Mouse (Mus musculus) intestine, embryonic 16.5 days (tissue): ENCODE measurements around the gene 2010111I01Rik. TPM values are rescaled to one million over a fixed set of nuclear protein-coding genes. Genes with fewer than 3 reads are reported as not detected.

ENCODE experiments used
- ATAC-seq: fragments of 200-750 bp; cut with Nextera tagmentation; 2 replicates; pipeline ENCODE4 v1.8.0; 2017; ENCODE audit warnings: moderate TSS enrichment, moderate library complexity
- H3K27ac ChIP-seq: fragments of 300-500 bp; sonication (generic); 2 replicates; pipeline ENCODE4 v1.5.1; 2014; ENCODE audit warnings: mild to moderate bottlenecking, low read length
- H3K27me3 ChIP-seq: fragments of 300-500 bp; sonication (generic); replicated peaks from 2 replicates; pipeline ENCODE4 v1.6.1; 2014; ENCODE audit warnings: low read length, control low read depth, mixed read lengths; ENCODE audit not compliant: control insufficient read depth, insufficient read depth
- H3K36me3 ChIP-seq: fragments of 300-500 bp; sonication (generic); 2 replicates; pipeline ENCODE4 v1.6.1; 2014; ENCODE audit warnings: low read length, control low read depth; ENCODE audit not compliant: control insufficient read depth, insufficient read depth
- H3K4me1 ChIP-seq: fragments of 300-500 bp; sonication (generic); 2 replicates; pipeline ENCODE4 v1.6.1; 2014; ENCODE audit warnings: low read length, control low read depth, mixed read lengths; ENCODE audit not compliant: control insufficient read depth, insufficient read depth
- H3K4me2 ChIP-seq: fragments of 300-500 bp; sonication (generic); 2 replicates; pipeline ENCODE4 v1.6.1; 2014; ENCODE audit warnings: low read depth, low read length, control low read depth
- H3K4me3 ChIP-seq: fragments of 300-500 bp; sonication (generic); 2 replicates; pipeline ENCODE4 v1.5.1; 2014; ENCODE audit warnings: mild to moderate bottlenecking, low read length
- H3K9ac ChIP-seq: fragments of 300-500 bp; sonication (generic); 2 replicates; pipeline ENCODE4 v1.6.1; 2014; ENCODE audit warnings: low read depth, low read length
- H3K9me3 ChIP-seq: fragments of 300-500 bp; sonication (generic); 2 replicates; pipeline ENCODE4 v1.6.1; 2016; ENCODE audit warnings: low read length, control low read depth; ENCODE audit not compliant: control insufficient read depth
- WGBS: fragments of 180-500 bp; shearing (Covaris S2); extraction: QIAGEN DNeasy Blood & Tissue Kit; methylation state at CpG from one replicate; pipeline ENCODE4 v1.1.7; 2014; 5-methylcytosine and 5-hydroxymethylcytosine counted together
- polyA plus RNA-seq: library from polyadenylated mRNA; unstranded; fragments of >200 nt; fragmentation: Nextera tagmentation; extraction: Ambion mirVana; gene quantifications from 2 replicates; pipeline ENCODE4 v1.2.1, GENCODE M21; 2015

Gene 2010111I01Rik
- polyA plus RNA-seq, 1 experiment from 2014 or later = 98.7 TPM

DNA sequence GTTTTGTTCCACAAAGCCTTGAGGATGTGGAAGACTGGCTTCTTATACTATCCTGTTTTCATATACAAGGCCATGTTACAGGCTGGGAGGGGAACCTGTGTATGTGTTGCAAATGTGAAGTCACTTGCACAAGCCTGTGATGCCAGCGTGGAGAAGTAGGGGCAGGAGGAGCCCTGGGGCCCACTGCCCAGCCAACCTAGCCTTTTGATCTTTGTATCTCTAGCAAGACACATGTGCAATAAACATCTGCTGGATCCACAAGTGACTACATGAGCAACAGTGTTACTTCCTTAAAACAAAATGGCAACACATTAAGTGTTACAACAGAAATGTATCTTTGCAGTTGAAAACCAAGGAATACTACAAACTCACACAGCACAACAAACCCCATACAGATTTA, 13.1 kb upstream of the 2010111I01Rik start:
- no peak for ATAC-seq
- H3K27me3 ChIP-seq = no peaks in the 10 kb centered on the region
- 75% methylated on average over 1 of the region's 1 CpGs for WGBS
- H3K4me1 ChIP-seq = 0 out of 2 replicates have a peak, but pooled peaks cover 2% of the 10 kb centered on the region
- H3K4me3 ChIP-seq = no peak overlapping the region
- H3K27ac ChIP-seq = no peak overlapping the region
- H3K9me3 ChIP-seq = no peaks in the 10 kb centered on the region
- H3K4me2 ChIP-seq = no peak overlapping the region
- H3K36me3 ChIP-seq = no peaks in the 10 kb centered on the region
- H3K9ac ChIP-seq = no peak overlapping the region

DNA sequence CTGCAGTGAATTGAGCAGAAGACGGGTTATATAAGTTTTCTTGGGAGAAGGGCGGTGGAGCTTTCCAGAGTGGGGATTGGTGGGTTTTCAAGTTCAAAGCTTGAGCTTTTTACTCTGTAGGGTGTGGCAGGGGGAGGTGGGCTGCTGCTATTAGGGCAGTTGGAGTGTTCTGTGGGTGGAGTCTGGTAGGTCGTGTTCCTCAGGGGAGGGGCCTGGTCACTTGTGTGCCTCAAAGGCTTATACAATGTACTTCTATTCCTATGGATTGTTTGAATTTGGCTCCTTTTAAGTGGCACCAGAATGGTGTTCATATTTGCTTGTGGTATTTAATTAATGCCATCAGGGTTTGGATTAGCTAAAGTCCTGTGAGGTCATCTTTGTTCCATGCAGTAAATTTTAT, 12.6 kb upstream of the 2010111I01Rik start:
- Histone ChIP-seq H3K4me3 (no peak overlapping the region), H3K4me2 (no peak overlapping the region), H3K27ac (no peak overlapping the region), H3K36me3 (no peaks in the 10 kb centered on the region), H3K9ac (no peak overlapping the region), H3K9me3 (no peaks in the 10 kb centered on the region), H3K4me1 (0 out of 2 replicates have a peak, but pooled peaks cover 2% of the 10 kb centered on the region), H3K27me3 (no peaks in the 10 kb centered on the region)
- 78% methylated on average over 3 of the region's 3 CpGs for WGBS
- no peak for ATAC-seq

DNA sequence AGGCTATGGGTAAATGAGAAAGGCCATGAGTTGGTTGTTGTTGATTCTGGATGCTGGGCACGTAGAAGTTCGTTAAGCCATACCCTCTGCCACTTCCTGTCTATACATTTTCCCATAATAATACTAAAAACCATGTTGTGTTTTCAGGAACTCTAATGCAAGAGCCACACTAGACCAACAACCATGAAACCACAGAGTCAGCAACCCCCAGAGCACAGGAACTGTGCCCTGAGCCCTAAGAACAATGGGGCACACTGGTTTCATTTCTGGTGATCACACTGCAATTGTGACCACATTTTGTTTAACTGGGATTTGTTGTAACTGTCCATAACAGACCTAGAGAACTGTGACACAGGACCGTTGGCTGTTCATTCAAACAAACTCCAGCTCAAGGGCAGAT, 12.1 kb upstream of the 2010111I01Rik start:
- no peak overlapping the region for H3K4me2 ChIP-seq
- 65% methylated on average over 3 of the region's 3 CpGs for WGBS
- H3K27ac ChIP-seq = no peak overlapping the region
- no peak for ATAC-seq
- no peaks in the 10 kb centered on the region for H3K27me3 ChIP-seq
- H3K36me3 ChIP-seq = no peaks in the 10 kb centered on the region
- H3K9ac ChIP-seq = no peak overlapping the region
- no peaks in the 10 kb centered on the region for H3K9me3 ChIP-seq
- H3K4me1 ChIP-seq = 0 out of 2 replicates have a peak, but pooled peaks cover 2% of the 10 kb centered on the region
- H3K4me3 ChIP-seq = no peak overlapping the region

DNA sequence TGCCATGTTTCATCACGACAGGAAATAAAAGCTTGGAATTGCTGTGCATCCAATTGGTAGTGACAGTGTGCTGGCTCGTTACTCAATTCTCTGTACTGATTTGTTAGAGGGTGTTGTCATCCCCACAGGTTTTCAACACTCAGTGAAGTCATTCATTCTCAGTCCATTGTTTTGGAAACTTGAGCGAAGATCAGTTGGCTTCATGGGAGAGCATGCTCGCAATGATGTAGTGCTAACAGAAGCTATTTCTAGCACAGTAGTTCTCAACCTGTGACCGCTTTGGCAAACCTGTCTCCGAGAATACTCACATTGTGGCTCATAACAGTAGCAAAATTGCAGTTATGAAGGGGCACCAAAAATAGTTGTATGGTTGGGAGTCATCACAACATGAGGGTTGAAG, 8.7 kb upstream of the 2010111I01Rik start:
- Histone ChIP-seq H3K9ac (no peak overlapping the region), H3K9me3 (no peaks in the 10 kb centered on the region), H3K4me3 (no peak overlapping the region), H3K36me3 (no peaks in the 10 kb centered on the region), H3K27ac (no peak overlapping the region), H3K27me3 (no peaks in the 10 kb centered on the region), H3K4me1 (0 out of 2 replicates have a peak, but pooled peaks cover 2% of the 10 kb centered on the region), H3K4me2 (no peak overlapping the region)
- ATAC-seq = no peak
- WGBS = 89% methylated on average over 6 of the region's 6 CpGs

DNA sequence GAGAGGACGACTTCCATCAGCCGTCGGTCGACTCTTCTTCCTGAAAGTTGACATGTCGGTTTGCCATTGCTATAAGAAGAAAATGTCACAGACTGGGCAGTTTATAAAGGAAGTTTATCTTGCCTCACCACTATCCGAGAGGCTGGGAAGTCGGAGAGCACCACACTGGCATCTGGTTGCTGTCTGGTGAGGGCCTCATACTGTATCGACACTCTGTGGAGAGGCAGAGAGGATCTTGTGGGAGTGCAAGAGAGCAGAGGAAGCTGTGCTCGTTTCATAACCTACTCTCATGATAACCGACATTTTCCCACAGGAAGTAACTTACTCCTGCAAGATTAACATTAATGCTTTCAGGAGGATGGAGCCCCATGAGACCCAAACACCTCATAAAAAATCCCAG, 7.9 kb upstream of the 2010111I01Rik start:
- H3K4me3 ChIP-seq = no peak overlapping the region
- H3K27ac ChIP-seq = no peak overlapping the region
- 67% methylated on average over 10 of the region's 10 CpGs for WGBS
- no peak for ATAC-seq
- H3K27me3 ChIP-seq = no peaks in the 10 kb centered on the region
- no peak overlapping the region for H3K9ac ChIP-seq
- H3K9me3 ChIP-seq = no peaks in the 10 kb centered on the region
- 0 out of 2 replicates have a peak, but pooled peaks cover 2% of the 10 kb centered on the region for H3K4me1 ChIP-seq
- no peak overlapping the region for H3K4me2 ChIP-seq
- no peaks in the 10 kb centered on the region for H3K36me3 ChIP-seq

DNA sequence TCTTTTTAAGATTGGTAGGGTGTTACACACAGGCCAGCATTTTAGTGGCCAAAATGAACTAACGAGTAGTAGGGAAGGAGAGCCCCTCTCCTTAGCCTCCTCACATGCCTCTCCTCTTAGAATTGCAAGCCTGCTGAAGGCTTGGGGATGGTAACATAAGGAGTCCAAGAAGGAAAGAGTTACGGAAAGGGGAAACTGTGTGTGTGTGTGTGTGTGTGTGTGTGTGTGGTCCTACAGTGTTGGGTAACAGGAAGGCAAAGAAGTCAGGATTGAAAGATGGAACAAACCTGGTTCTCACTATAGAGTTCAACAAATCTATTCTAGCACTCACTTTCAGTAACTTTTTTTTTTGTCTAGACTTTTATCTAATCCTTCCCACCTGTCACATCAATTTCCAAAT, 1.3 kb upstream of the 2010111I01Rik start:
- ATAC-seq = no peak
- H3K9me3 ChIP-seq = no peaks in the 10 kb centered on the region
- H3K4me1 ChIP-seq = no peaks in the 10 kb centered on the region
- no peaks in the 10 kb centered on the region for H3K27me3 ChIP-seq
- no peak overlapping the region for H3K9ac ChIP-seq
- H3K4me2 ChIP-seq = no peak overlapping the region
- no peaks in the 10 kb centered on the region for H3K36me3 ChIP-seq
- H3K27ac ChIP-seq = no peak overlapping the region
- 90% methylated on average over 2 of the region's 2 CpGs for WGBS
- H3K4me3 ChIP-seq = no peak overlapping the region

DNA sequence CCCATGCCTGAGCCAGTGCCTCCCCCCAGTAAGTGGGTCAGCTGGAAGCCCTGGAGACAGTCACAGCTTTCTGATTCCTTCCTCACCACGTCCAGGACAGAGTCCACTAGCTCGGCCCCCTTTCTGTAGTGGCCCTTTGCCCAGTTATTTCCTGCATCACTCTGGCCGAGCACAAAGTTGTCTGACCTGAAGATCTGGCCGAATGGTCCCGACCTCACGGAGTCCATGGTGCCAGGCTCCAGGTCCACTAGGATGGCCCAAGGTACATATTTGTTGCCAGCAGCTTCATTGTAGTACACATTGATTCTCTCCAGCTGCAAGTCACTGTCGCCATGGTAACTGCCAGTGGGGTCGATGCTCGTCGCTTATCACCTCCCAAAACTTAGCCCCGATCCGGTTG, 3.5 kb downstream of the 2010111I01Rik start:
- no peak overlapping the region for H3K4me3 ChIP-seq
- H3K4me2 ChIP-seq = no peak overlapping the region
- 80% methylated on average over 12 of the region's 12 CpGs for WGBS
- H3K36me3 ChIP-seq = no peaks in the 10 kb centered on the region
- no peak overlapping the region for H3K9ac ChIP-seq
- H3K27me3 ChIP-seq = no peaks in the 10 kb centered on the region
- no peaks in the 10 kb centered on the region for H3K9me3 ChIP-seq
- no peaks in the 10 kb centered on the region for H3K4me1 ChIP-seq
- no peak for ATAC-seq
- H3K27ac ChIP-seq = no peak overlapping the region

DNA sequence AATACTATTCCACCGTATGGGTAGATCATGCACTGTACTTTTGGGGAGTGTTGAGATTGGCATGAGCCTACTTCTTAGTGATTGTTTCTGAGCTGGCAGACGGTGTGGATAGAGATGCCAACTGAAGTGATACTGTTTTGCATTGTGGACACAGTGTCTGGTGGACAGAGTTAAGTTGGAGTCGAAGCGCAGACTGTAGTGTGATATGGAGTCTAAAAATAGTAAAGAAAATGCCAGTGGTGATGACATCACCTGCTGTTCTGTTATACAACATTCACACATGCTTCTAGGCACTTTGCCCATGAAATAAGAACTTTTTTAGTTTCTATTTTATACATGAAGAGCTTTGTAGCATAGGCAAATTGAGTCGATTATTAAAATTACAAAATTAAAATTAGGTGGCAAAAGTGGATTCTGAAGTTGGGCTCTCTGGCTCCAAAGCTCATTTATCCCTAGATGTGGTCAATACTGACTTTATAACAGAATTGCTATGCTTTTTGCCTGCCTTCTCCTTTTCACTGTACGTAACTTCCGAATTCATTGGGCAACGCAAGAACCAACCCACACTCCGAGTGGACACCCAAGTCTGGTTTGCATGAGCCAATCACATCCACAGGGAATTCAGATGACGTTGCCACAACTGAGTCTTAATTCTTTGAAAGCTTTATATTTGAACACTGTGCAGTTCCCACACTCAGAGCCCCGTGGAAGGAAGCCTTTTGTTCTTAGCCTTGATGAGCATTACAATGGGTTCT, 6.0 kb downstream of the 2010111I01Rik start:
- no peak for ATAC-seq
- 87% methylated on average over 11 of the region's 11 CpGs for WGBS
- H3K4me1 ChIP-seq = no peaks in the 10 kb centered on the region

DNA sequence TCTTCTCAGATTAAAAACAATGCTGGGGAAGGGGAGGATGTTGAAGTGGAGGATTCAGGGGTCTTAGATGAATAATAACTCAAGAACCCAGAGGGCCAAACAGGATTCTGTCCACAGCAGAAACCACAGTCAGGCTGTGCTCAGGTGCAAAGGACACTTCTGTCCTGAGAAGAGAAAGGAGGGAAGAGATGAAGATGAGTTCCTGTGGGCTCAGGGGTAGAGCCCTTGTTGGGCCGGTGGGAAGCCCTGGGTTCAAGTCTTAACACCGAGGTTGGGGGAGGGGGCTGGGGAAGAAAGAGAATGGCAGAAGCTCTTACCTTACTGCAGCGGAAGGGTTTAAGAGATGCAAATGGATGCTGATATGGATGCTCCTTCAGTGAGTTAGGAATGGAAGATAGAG, 7.7 kb downstream of the 2010111I01Rik start:
- Histone ChIP-seq H3K9ac (no peak overlapping the region), H3K9me3 (no peaks in the 10 kb centered on the region), H3K4me3 (no peak overlapping the region), H3K27ac (no peak overlapping the region), H3K4me2 (no peak overlapping the region), H3K27me3 (no peaks in the 10 kb centered on the region), H3K4me1 (no peaks in the 10 kb centered on the region), H3K36me3 (no peaks in the 10 kb centered on the region)
- 92% methylated on average over 3 of the region's 3 CpGs for WGBS
- no peak for ATAC-seq

More for the DNA sequence above, 6.0 kb downstream of the 2010111I01Rik start:
- Histone ChIP-seq H3K4me3 (no peak overlapping the region), H3K9ac (no peak overlapping the region), H3K27ac (no peak overlapping the region), H3K4me2 (no peak overlapping the region), H3K27me3 (no peaks in the 10 kb centered on the region), H3K36me3 (no peaks in the 10 kb centered on the region), H3K9me3 (no peaks in the 10 kb centered on the region)

DNA sequence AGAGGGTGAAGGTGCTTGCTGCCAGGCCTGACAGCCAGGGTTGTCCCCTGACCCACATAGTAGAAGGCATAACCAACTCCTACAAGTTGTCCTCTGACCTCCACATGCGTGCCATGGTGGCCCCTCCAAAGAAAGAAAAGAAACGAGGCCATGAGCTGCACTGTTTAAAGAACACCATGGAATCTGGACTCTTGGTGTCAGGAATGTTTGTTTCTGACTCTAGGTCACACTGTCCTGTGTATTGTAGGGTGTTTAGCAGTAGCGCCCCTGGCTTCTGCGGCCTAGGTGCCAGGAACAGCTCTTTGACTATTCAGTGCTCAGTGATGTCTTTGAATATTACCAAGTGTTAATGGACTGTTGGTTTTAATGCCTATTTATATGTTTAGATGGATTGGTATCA, 8.4 kb downstream of the 2010111I01Rik start:
- H3K27ac ChIP-seq = no peak overlapping the region
- no peaks in the 10 kb centered on the region for H3K9me3 ChIP-seq
- no peaks in the 10 kb centered on the region for H3K36me3 ChIP-seq
- H3K9ac ChIP-seq = no peak overlapping the region
- no peak for ATAC-seq
- H3K4me3 ChIP-seq = no peak overlapping the region
- H3K4me2 ChIP-seq = no peak overlapping the region
- WGBS = 74% methylated on average over 4 of the region's 4 CpGs
- no peaks in the 10 kb centered on the region for H3K27me3 ChIP-seq
- no peaks in the 10 kb centered on the region for H3K4me1 ChIP-seq
